Mouse (Mus musculus): ENCODE data around the gene Tspear.
"Not testable (repeated sequence)": the region's sequence is repeated elsewhere in the genome, so short reads cannot be mapped to it uniquely, and the experiment has no call there.

Gene Tspear

GRCm38 (mm10) chr10:77711157-77711556 lies 24.8 kb downstream of the Tspear start, which contains the start of gene Gm10024:
Gene Gm10024, plus strand, starts transcription at chr10:77711457.
- not testable (repeated sequence) for DNase-seq (ENCODE audit: low spot score in 2 of 2)

- DNase-seq (ENCODE audit: low spot score in 2 of 2): no peak
Observed at GRCm38 (mm10) chr10:77713734-77714133, 27.4 kb downstream of the Tspear start.

GRCm38 (mm10) chr10:77715507-77715906 lies 29.1 kb downstream of the Tspear start, which contains the start of gene Gm10142:
Gene Gm10142, plus strand, starts transcription at chr10:77715807.
- DNase-seq (ENCODE audit: low spot score in 2 of 2): no peak

DNA sequence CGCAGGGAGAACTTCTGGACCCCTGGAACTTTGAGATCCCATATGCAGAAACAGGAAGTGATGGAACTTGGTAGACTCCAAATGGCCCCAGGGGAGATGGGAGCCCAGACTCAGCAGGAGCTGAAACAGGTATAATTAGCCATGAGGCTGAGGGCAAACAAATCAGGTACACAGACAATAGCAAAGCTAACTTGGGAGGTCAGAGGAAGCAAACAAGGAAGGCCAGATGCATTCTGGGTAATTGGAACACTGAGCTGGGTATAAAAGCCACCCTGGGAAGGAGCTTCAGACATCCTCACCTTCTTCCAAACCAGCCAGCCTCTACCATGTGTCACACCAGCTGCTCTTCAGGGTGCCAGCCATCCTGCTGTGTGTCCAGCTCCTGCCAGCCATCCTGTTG lies 33.9 kb downstream of the Tspear start, which contains the start of gene Krtap12-1:
Gene Krtap12-1, plus strand, starts transcription at position 301 of the 400 bp plus-strand sequence.
- not testable (repeated sequence) for DNase-seq (ENCODE audit: low spot score in 2 of 2)

DNA sequence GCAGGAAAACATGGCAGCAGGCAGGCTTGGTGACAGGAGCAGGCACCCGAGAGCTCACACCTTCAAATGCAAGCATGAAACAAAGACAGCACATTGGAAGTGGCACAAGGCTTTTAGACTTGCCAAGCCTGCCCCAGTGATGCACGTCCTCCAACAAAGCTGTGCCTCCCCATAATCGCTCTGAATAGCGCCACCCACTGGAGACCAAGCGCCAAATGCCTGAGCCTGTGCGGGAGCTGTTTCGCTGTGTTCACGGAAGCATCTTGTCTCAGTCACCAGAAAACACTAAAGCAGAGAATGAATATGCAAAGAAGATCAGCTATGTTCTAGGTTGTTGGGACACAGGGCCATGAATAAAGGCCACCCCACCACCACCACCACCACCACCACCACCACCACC lies 38.5 kb downstream of the Tspear start:
- no peak for DNase-seq (ENCODE audit: low spot score in 2 of 2)

DNA sequence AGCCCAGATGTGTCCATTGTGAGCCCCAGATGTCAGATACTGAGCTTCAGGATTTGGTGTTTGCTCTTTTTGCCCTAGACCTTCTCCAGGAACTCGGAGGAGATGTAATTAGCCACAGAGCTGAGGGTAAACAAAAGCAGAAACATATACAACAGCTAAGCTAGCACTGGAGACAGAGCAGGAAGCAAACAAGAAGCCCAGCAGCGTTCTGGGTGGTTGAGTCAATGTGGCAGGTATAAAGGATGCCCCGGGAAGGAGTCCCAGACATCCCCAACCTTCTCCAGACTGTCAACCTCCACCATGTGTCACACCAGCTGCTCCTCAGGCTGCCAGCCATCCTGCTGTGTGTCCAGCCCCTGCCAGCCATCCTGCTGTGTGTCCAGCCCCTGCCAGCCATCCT lies 39.8 kb downstream of the Tspear start, which contains the start of gene Gm10100:
Gene Gm10100, plus strand, starts transcription at position 301 of the 400 bp plus-strand sequence.
- peak in 1 of 2 experiments; percentile 18 for DNase-seq (ENCODE audit: low spot score in 2 of 2)

GRCm38 (mm10) chr10:77728280-77728679 lies 41.9 kb downstream of the Tspear start:
- no peak for DNase-seq (ENCODE audit: low spot score in 2 of 2)

- no peak for DNase-seq (ENCODE audit: low spot score in 2 of 2)
Observed at GRCm38 (mm10) chr10:77729241-77729640, 42.9 kb downstream of the Tspear start.

GRCm38 (mm10) chr10:77735928-77736327 lies 49.6 kb downstream of the Tspear start:
- no peak for DNase-seq (ENCODE audit: low spot score in 2 of 2)

DNA sequence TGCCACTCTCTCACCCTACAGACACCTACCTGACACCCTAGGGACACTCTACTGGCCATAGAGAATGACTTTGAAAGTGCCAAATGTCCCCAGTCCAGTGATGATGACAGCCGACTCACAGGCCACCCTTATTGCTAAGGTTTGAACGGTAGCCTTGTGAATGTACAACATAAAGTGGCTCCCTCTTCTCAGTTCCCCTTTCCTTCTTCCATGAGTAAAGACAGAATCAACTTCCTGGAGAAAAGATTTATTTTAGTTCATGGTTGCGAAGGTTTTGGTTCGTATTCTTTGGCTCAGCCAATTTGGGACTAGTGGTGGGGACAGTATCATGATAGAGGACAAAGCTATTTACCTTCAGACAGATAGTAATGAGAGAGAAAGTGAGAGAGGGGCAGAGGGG lies 52.6 kb downstream of the Tspear start:
- DNase-seq (ENCODE audit: low spot score in 2 of 2): no peak

DNA sequence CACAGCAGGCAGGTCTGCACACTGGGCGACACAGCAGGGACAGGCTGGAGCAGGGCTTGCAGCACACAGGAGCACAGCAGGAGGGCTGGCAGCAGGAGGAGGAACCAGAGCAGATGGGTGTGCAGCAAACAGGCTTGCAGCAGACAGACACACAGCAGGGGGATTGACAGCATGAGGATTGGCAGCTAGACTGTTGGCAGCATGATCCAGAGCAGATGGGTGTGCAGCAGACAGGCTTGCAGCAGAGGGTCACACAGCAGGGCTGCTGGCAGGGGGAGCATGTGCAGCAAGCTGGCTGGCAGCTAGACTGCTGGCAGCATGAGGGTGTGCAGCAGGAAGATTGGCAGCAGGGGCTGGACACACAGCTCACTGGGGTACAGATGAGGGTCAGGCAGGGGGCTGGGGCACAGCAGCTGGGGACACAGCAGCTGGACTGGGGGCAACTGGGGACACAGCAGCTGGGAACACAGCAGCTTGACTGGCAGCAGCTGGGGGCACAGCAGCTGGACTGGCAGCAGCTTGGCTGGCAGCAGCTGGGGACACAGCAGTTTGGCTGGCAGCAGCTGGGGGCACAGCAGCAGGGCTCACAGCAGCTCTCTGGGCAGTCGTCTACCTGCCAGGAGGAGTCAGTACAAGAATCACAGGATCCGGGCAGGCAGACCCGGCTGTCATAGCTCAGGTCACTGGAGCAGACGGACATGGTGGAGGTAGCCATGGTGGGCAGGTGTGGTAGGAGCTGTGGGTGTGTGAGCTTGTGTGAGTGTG lies 55.7 kb downstream of the Tspear start, which contains the start of gene Gm18596:
Gene Gm18596, minus strand, starts transcription at position 715 of the 765 bp plus-strand sequence.
- peak in 1 of 2 experiments; percentile 32 for DNase-seq (ENCODE audit: low spot score in 2 of 2)

- not testable (repeated sequence) for DNase-seq (ENCODE audit: low spot score in 2 of 2)
Observed at GRCm38 (mm10) chr10:77750686-77751085, 64.3 kb downstream of the Tspear start.

GRCm38 (mm10) chr10:77751254-77751653 lies 64.9 kb downstream of the Tspear start, which contains the start of gene Gm9736:
Gene Gm9736, minus strand, starts transcription at chr10:77751354.
- not testable (repeated sequence) for DNase-seq (ENCODE audit: low spot score in 2 of 2)

DNA sequence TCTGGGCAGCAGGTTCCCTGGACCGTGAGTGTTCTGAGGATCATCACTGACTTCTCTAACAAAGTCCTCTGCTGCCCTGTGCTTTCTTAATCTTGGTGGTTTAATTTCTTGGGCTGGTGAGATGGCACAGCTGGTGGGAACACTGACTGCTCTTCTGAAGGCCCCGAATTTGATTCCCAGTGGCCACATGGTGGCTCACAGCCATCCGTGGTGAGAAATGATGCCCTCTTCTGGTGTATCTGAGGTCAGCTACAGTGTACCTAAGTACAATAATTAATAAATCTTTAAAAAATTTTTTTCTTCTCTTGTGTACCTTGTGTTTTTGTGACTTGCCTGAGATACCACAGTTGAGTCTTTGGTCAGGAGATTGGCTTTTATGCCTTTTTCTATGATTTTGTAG lies 65.9 kb downstream of the Tspear start:
- DNase-seq (ENCODE audit: low spot score in 2 of 2): not testable (repeated sequence)

DNA sequence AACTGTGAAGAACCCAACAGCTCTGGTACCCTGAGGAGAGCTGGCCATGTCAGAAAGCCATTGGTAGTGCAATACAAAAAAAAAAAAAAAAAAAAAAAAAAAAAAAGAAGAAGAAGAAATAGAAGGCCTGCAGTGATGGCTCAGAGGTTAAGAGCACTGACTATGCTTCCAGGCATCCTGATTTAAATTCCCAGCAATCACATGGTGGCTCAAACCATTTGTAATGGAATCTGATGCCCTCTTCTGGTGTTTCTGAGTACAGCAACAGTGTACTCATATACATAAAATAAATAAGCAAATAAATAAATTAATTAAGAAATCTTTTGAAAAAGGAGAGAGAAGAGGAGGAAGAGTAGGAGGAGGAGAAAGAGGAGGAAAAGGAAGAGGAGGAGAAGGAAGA lies 67.1 kb downstream of the Tspear start:
- DNase-seq (ENCODE audit: low spot score in 2 of 2): no peak

- not testable (repeated sequence) for DNase-seq (ENCODE audit: low spot score in 2 of 2)
Observed at GRCm38 (mm10) chr10:77759582-77759981, 73.2 kb downstream of the Tspear start, which contains the start of gene Gm3233. Gene Gm3233, minus strand, starts transcription at chr10:77759682.

DNA sequence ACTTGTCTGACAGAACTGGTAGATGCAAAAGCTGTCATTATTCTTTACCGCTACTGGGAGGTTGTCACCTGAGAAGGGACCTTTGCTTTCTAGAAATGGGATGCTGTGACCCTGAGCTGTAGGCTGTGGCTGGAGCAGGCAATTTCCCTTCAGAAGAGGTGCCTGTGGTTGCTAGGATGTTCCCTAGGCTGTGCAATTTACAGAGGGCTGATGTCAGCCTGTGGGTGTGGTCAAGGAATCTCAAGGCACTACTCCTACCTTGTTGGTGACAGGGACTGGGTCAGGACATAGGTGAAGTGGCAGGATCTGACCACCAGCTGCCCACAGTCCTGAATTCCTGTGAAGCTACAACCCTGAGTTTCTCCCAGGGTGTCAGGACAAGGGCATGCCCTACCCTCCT lies 83.4 kb downstream of the Tspear start:
- DNase-seq (ENCODE audit: low spot score in 2 of 2): no peak

GRCm38 (mm10) chr10:77771225-77771624 lies 84.9 kb downstream of the Tspear start, which contains the start of gene Gm3238:
Gene Gm3238, minus strand, starts transcription at chr10:77771325.
- DNase-seq (ENCODE audit: low spot score in 2 of 2): not testable (repeated sequence)

DNA sequence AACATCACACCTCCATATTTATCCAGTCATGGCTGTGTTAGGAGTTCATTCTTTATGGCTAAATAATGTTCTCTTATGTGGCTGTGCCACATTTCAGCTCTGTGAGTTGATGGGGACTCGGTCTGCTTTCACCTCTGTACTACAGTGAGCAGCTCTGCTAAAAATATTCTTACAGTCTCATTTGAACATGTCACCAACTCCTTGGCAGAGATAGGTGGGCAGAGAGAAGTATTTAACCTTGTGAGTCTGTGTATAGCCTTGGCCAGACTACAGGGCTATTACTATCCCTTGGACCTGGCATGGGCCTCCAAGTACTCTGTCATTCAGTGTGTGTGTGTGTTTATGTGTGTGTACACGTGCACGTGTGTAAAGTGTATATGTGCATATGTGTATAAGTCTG lies 85.8 kb downstream of the Tspear start:
- DNase-seq (ENCODE audit: low spot score in 2 of 2): not testable (repeated sequence)

DNA sequence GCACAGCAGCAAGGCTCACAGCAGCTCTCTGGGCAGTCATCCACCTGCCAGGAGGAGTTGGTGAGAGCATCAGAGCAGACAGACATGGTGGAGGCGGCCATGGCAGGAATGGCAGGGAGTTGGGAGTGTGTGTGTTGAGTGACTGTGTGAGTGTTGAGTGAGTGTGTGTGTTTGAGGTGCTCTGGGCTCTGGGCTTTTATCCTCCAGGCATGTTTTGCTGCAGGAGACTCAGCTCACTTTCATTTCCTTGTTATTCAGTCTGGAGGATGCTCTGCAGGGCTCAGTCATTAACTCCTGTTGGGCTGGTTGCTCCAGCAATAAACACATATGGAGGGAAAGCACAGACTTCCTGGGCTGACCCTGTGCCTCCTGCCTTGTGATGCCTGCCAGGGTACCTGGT lies 90.5 kb downstream of the Tspear start, which contains the start of gene Gm7138:
Gene Gm7138, minus strand, starts transcription at position 101 of the 400 bp plus-strand sequence.
- DNase-seq (ENCODE audit: low spot score in 2 of 2): not testable (repeated sequence)

GRCm38 (mm10) chr10:77782442-77782841 lies 96.1 kb downstream of the Tspear start, which contains the start of gene Gm3250:
Gene Gm3250, minus strand, starts transcription at chr10:77782542.
- not testable (repeated sequence) for DNase-seq (ENCODE audit: low spot score in 2 of 2)

GRCm38 (mm10) chr10:77783396-77783795 lies 97.0 kb downstream of the Tspear start:
- DNase-seq (ENCODE audit: low spot score in 2 of 2): not testable (repeated sequence)
